Mouse (Mus musculus): ENCODE measurements around the gene Irak2. TPM values are rescaled to one million over a fixed set of nuclear protein-coding genes. Genes with fewer than 3 reads are reported as not detected.
A peak's percentile ranks its signal among the peaks of the same experiment; 100 is the strongest.

Irak2 gene
- polyA plus RNA-seq, 1 experiment from 2014 or later, result 7.4 TPM

DNA sequence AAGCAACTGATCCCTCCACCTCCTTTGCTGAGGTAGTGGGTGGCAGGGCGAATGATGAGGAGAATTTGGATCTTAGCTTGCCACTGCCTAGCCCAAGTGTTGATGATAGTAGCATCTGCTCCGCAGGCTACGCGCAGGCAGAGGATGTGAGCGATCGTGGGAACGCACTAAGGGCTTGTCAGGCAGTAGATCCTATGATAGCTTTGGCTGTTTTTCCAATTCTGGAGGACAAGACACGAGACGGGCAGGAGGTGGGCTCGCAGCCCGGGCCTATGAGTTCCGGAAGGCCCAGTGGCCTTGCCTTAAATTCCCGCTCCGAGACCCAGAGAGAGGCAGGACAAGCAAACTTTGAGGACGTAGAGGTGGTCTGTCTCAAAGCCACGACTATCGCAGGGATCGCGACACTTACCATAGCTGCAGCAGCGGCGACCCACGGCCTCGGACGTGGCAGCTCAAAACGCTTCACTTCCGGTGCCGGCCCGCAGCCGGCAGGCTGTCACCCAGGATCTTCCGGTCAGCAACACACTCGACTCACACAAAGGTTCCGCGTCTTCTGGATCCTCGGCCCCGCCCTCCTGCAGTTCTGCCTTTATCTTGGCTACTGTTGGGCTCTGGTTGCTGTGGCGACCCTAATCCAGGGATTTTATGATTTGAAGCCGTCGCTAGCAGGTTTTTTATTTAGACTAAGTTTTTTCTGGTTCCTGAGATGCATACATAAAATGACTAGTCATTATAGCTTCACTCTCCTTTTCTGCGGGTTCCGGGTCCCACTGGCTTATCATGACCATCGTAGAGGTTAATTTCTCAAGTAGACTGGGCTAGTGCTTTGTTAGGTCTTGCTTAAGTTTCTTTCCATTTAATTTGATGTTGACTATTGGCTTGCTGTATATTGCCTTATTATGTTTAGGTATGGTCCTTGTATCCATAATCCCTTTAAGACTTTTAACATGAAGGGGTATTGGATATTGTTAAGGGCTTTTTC lies 102.3 kb downstream of the Irak2 start, which contains the start of gene Sec13:
Gene Sec13 (minus strand): TSS at position 508 of the 982 bp plus-strand sequence.
- H3K9ac ChIP-seq (replicated peaks; ENCODE audit: low read depth, low read length), result peak within 1 kb of the TSS; percentile 69
- no peaks in the 10 kb centered on the region for H3K27me3 ChIP-seq (ENCODE audit: control insufficient read depth, insufficient read depth, low read length)
- ATAC-seq (ENCODE audit: insufficient number of reproducible peaks, insufficient read depth, low FRiP score, low read depth), result peak; percentile 75

DNA sequence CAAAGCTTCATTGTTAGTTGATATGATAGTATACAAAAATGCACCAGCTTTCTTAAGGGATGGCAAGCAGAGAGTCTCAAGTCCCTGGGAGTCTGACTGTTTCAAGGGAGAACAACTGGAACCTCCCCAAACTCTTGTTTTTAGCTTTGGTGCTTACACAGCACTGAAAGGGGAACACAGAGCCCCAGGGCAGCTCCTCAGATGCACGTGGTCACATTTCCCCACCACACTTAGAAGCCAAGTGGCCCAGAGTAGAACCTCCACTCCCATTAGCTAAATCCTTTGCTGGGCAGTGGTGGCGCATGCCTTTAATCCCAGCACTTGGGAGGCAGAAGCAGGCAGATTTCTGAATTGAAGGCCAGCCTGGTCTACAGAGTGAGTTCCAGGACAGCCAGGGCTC lies 103.2 kb downstream of the Irak2 start:
- H3K27me3 ChIP-seq (ENCODE audit: control insufficient read depth, insufficient read depth, low read length), result no peaks in the 10 kb centered on the region

More for the DNA sequence above, 102.3 kb downstream of the Irak2 start, which contains the start of gene Sec13:
- peaks cover 8% of the 10 kb centered on the region for H3K4me1 ChIP-seq (ENCODE audit: control insufficient read depth, insufficient read depth, low read length)
- peak within 1 kb of the TSS; percentile 92 for H3K4me2 ChIP-seq (replicated peaks; ENCODE audit: low read depth, low read length)
- 7% methylated on average over 41 of the region's 41 CpGs for WGBS
- H3K9me3 ChIP-seq (ENCODE audit: control insufficient read depth, low read depth, low read length), result no peaks in the 10 kb centered on the region
- H3K27ac ChIP-seq (ENCODE audit: low read length), result 0 out of 2 replicates have a peak within 1 kb of the TSS, but pooled peaks have one; percentile 11
- H3K36me3 ChIP-seq (ENCODE audit: control insufficient read depth, insufficient read depth, low read length), result peaks cover 12% of the 10 kb centered on the region
- peak within 1 kb of the TSS; percentile 77 for H3K4me3 ChIP-seq (ENCODE audit: low read depth, low read length)

DNA sequence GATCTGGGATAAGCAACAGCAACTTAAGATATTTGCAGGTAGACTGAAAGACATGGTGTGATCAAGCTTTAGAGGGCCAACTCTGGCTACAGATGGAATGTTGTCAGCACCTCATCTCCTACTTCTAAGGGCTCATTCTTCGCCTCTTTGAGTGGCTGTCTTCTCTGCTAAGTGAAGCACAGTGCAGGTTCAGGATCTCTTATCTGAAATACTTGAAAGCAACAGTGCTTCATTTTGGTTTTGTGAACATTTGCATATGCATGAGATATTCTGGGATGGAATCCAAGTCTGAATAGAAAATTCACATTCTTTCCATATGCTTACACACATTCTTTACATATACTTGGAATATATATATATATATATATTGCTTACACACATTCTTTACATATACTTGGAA lies 104.1 kb downstream of the Irak2 start:
- H3K4me2 ChIP-seq (replicated peaks; ENCODE audit: low read depth, low read length), result no peak overlapping the region
- H3K4me3 ChIP-seq (ENCODE audit: low read depth, low read length), result no peak overlapping the region
- no peaks in the 10 kb centered on the region for H3K9me3 ChIP-seq (ENCODE audit: control insufficient read depth, low read depth, low read length)
- H3K27ac ChIP-seq (ENCODE audit: low read length), result no peak overlapping the region
- no peak overlapping the region for H3K9ac ChIP-seq (replicated peaks; ENCODE audit: low read depth, low read length)
- 71% methylated on average over 1 of the region's 1 CpGs for WGBS
- no peak for ATAC-seq (ENCODE audit: insufficient number of reproducible peaks, insufficient read depth, low FRiP score, low read depth)
- H3K4me1 ChIP-seq (ENCODE audit: control insufficient read depth, insufficient read depth, low read length), result peaks cover 8% of the 10 kb centered on the region
- no peaks in the 10 kb centered on the region for H3K36me3 ChIP-seq (ENCODE audit: control insufficient read depth, insufficient read depth, low read length)
- no peaks in the 10 kb centered on the region for H3K27me3 ChIP-seq (ENCODE audit: control insufficient read depth, insufficient read depth, low read length)

More for the DNA sequence above, 103.2 kb downstream of the Irak2 start:
- H3K4me1 ChIP-seq (ENCODE audit: control insufficient read depth, insufficient read depth, low read length), result peaks cover 8% of the 10 kb centered on the region
- no peak overlapping the region for H3K9ac ChIP-seq (replicated peaks; ENCODE audit: low read depth, low read length)
- H3K4me3 ChIP-seq (ENCODE audit: low read depth, low read length), result no peak overlapping the region
- ATAC-seq (ENCODE audit: insufficient number of reproducible peaks, insufficient read depth, low FRiP score, low read depth), result no peak
- H3K4me2 ChIP-seq (replicated peaks; ENCODE audit: low read depth, low read length), result no peak overlapping the region
- H3K36me3 ChIP-seq (ENCODE audit: control insufficient read depth, insufficient read depth, low read length), result peaks cover 3% of the 10 kb centered on the region
- no peaks in the 10 kb centered on the region for H3K9me3 ChIP-seq (ENCODE audit: control insufficient read depth, low read depth, low read length)
- 65% methylated on average over 2 of the region's 2 CpGs for WGBS
- no peak overlapping the region for H3K27ac ChIP-seq (ENCODE audit: low read length)

DNA sequence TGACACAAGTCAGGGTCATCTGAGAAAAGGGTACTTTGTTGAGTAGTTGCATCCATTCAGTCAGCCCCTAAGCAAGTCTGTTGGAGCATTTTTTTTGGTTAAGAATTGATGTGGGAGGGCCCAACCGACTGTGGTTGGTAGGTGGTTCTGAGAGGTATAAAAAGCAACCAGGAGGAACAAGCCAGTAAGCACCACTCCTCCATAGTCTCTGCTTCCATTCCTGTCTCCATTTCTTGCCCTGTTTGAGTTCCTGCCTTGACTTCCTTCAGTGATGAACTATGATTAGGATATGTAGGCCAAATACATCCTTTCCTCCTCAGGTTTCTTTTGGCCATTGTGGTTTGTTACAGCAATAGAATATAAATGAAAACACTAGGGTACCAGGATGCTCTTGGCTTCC lies 104.8 kb downstream of the Irak2 start:
- Histone ChIP-seq H3K9ac (replicated peaks; ENCODE audit: low read depth, low read length) (no peak overlapping the region), H3K36me3 (ENCODE audit: control insufficient read depth, insufficient read depth, low read length) (no peaks in the 10 kb centered on the region), H3K27me3 (ENCODE audit: control insufficient read depth, insufficient read depth, low read length) (no peaks in the 10 kb centered on the region), H3K27ac (ENCODE audit: low read length) (no peak overlapping the region), H3K4me3 (ENCODE audit: low read depth, low read length) (no peak overlapping the region), H3K4me1 (ENCODE audit: control insufficient read depth, insufficient read depth, low read length) (peaks cover 8% of the 10 kb centered on the region), H3K4me2 (replicated peaks; ENCODE audit: low read depth, low read length) (no peak overlapping the region), H3K9me3 (ENCODE audit: control insufficient read depth, low read depth, low read length) (no peaks in the 10 kb centered on the region)
- no peak for ATAC-seq (ENCODE audit: insufficient number of reproducible peaks, insufficient read depth, low FRiP score, low read depth)
- WGBS, result 60% methylated on average over 1 of the region's 1 CpGs

Small RNA genes lying within 50 kb of the gene (microRNA-seq; reads per million reads assigned to microRNA genes)
- 1.0 reads per million for gene Mir7042

Other genes with a start within 250 kb of the Irak2 start
- 2.6 and 2.7 TPM in 2 replicates for gene Ttll3, start 249.2 kb upstream of the Irak2 start, polyA plus RNA-seq (2014; fragmentation: Nextera tagmentation; extraction: Ambion mirVana)
- 20.2 and 20.3 TPM in 2 replicates for gene Rpusd3, start 219.1 kb upstream of the Irak2 start, polyA plus RNA-seq (2014; fragmentation: Nextera tagmentation; extraction: Ambion mirVana)
- gene Cidec, start 202.7 kb upstream of the Irak2 start, polyA plus RNA-seq (2014; fragmentation: Nextera tagmentation; extraction: Ambion mirVana), result 0.46 TPM in 1 of 2 replicates, not detected in the other
- gene Jagn1, start 195.9 kb upstream of the Irak2 start, polyA plus RNA-seq (2014; fragmentation: Nextera tagmentation; extraction: Ambion mirVana), result 78.6 and 81.1 TPM in 2 replicates
- 19.0 and 19.8 TPM in 2 replicates for gene Il17re, start 180.0 kb upstream of the Irak2 start, polyA plus RNA-seq (2014; fragmentation: Nextera tagmentation; extraction: Ambion mirVana)
- 10.6 and 12.9 TPM in 2 replicates for gene Il17rc, start 167.0 kb upstream of the Irak2 start, polyA plus RNA-seq (2014; fragmentation: Nextera tagmentation; extraction: Ambion mirVana)
- 16.0 and 20.5 TPM in 2 replicates for gene Creld1, start 155.2 kb upstream of the Irak2 start, polyA plus RNA-seq (2014; fragmentation: Nextera tagmentation; extraction: Ambion mirVana)
- 0.48 and 0.61 TPM in 2 replicates for gene Prrt3, start 136.5 kb upstream of the Irak2 start, polyA plus RNA-seq (2014; fragmentation: Nextera tagmentation; extraction: Ambion mirVana)
- gene Emc3, start 106.8 kb upstream of the Irak2 start, polyA plus RNA-seq (2014; fragmentation: Nextera tagmentation; extraction: Ambion mirVana), result 84.8 and 94.9 TPM in 2 replicates
- 12.3 and 13.8 TPM in 2 replicates for gene Fancd2, start 106.8 kb upstream of the Irak2 start, polyA plus RNA-seq (2014; fragmentation: Nextera tagmentation; extraction: Ambion mirVana)
- 0.28 and 0.82 TPM in 2 replicates for gene Fancd2os, start 37.8 kb upstream of the Irak2 start, polyA plus RNA-seq (2014; fragmentation: Nextera tagmentation; extraction: Ambion mirVana)
- gene Brk1, start 33.7 kb upstream of the Irak2 start, polyA plus RNA-seq (2014; fragmentation: Nextera tagmentation; extraction: Ambion mirVana), result 244 and 245 TPM in 2 replicates
- gene Vhl, start 14.5 kb upstream of the Irak2 start, polyA plus RNA-seq (2014; fragmentation: Nextera tagmentation; extraction: Ambion mirVana), result 43.5 and 50.5 TPM in 2 replicates
- gene Tatdn2, start 58.6 kb downstream of the Irak2 start, polyA plus RNA-seq (2014; fragmentation: Nextera tagmentation; extraction: Ambion mirVana), result 1.1 and 1.4 TPM in 2 replicates
- gene Ghrl, start 81.4 kb downstream of the Irak2 start, polyA plus RNA-seq (2014; fragmentation: Nextera tagmentation; extraction: Ambion mirVana), result 8.1 and 10.2 TPM in 2 replicates
- gene Sec13, start 102.3 kb downstream of the Irak2 start, polyA plus RNA-seq (2014; fragmentation: Nextera tagmentation; extraction: Ambion mirVana), result 260 and 268 TPM in 2 replicates

Data from stomach, embryonic 14.5 days (tissue).